Mouse (Mus musculus) right cerebral cortex, postnatal 4 days (tissue): ENCODE data around the gene Dbr1.
"Not testable (repeated sequence)": the region's sequence is repeated elsewhere in the genome, so short reads cannot be mapped to it uniquely, and the experiment has no call there.

Source experiments
- DNase-seq: peaks from one replicate; pipeline ENCODE4 v3.0.0-alpha.2; 2022

The Dbr1 gene

GRCm38 (mm10) chr9:99575677-99576480 lies at the start of gene Dbr1:
Dbr1 (plus strand) TSS chr9:99575799.
- peak; percentile 85 for DNase-seq

- DNase-seq, result no peak
Measured at GRCm38 (mm10) chr9:99531865-99532264, 43.7 kb upstream of the Dbr1 start.

- DNase-seq, result no peak
Measured at GRCm38 (mm10) chr9:99546259-99546658, 29.3 kb upstream of the Dbr1 start.

- DNase-seq, result no peak
Measured at GRCm38 (mm10) chr9:99552068-99552467, 23.5 kb upstream of the Dbr1 start.

- DNase-seq, result no peak
Measured at GRCm38 (mm10) chr9:99553049-99553448, 22.6 kb upstream of the Dbr1 start.

GRCm38 (mm10) chr9:99554052-99554451 lies 21.5 kb upstream of the Dbr1 start:
- no peak for DNase-seq

GRCm38 (mm10) chr9:99555253-99555652 lies 20.3 kb upstream of the Dbr1 start:
- no peak for DNase-seq

GRCm38 (mm10) chr9:99557580-99558300 lies 17.9 kb upstream of the Dbr1 start:
- no peak for DNase-seq

- no peak for DNase-seq
Measured at GRCm38 (mm10) chr9:99558824-99559556, 16.6 kb upstream of the Dbr1 start.

GRCm38 (mm10) chr9:99559557-99559904 lies 16.1 kb upstream of the Dbr1 start:
- no peak for DNase-seq

- no peak for DNase-seq
Measured at GRCm38 (mm10) chr9:99560389-99560788, 15.2 kb upstream of the Dbr1 start.

- peak; percentile 9 for DNase-seq
Measured at GRCm38 (mm10) chr9:99563714-99564113, 11.9 kb upstream of the Dbr1 start.

GRCm38 (mm10) chr9:99568023-99568346 lies 7.6 kb upstream of the Dbr1 start:
- DNase-seq, result no peak

- DNase-seq, result peak; percentile 85
Measured at GRCm38 (mm10) chr9:99568347-99569070, 7.1 kb upstream of the Dbr1 start, which contains the start of gene Armc8. Armc8 (minus strand) TSS chr9:99568899.

- DNase-seq, result no peak
Measured at GRCm38 (mm10) chr9:99569071-99569397, 6.6 kb upstream of the Dbr1 start.

- peak; percentile 7 for DNase-seq
Measured at GRCm38 (mm10) chr9:99580655-99581054, 5.1 kb downstream of the Dbr1 start.

GRCm38 (mm10) chr9:99587505-99588202 lies 12.1 kb downstream of the Dbr1 start:
- DNase-seq, result peak; percentile 50

- DNase-seq, result no peak
Measured at GRCm38 (mm10) chr9:99591144-99591543, 15.5 kb downstream of the Dbr1 start.

GRCm38 (mm10) chr9:99599127-99599526 lies 23.5 kb downstream of the Dbr1 start:
- DNase-seq, result not testable (repeated sequence)

- no peak for DNase-seq
Measured at GRCm38 (mm10) chr9:99603566-99603965, 28.0 kb downstream of the Dbr1 start.

GRCm38 (mm10) chr9:99612202-99612601 lies 36.6 kb downstream of the Dbr1 start, which contains the start of gene A4gnt:
A4gnt (plus strand) TSS chr9:99612502.
- DNase-seq, result no peak

- DNase-seq, result no peak
Measured at GRCm38 (mm10) chr9:99619688-99620087, 44.1 kb downstream of the Dbr1 start.
